Mouse (Mus musculus) liver, embryonic 12.5 days (tissue): Measurements from ENCODE around the gene Sephs1. TPM values are rescaled to one million over a fixed set of nuclear protein-coding genes. Genes with fewer than 3 reads are reported as not detected.
"Not testable (repeated sequence)": the region's sequence is repeated elsewhere in the genome, so short reads cannot be mapped to it uniquely, and the experiment has no call there.

Experiments
- ATAC-seq: fragments of 200-750 bp; cut with Nextera tagmentation; 2 replicates; pipeline ENCODE4 v1.8.0; 2017; ENCODE audit warnings: moderate number of reproducible peaks, mild to moderate bottlenecking, moderate library complexity
- H3K27ac ChIP-seq: fragments of 300-500 bp; sonication (generic); 2 replicates; pipeline ENCODE4 v1.5.1; 2016; ENCODE audit warnings: mild to moderate bottlenecking
- H3K27me3 ChIP-seq: fragments of 300-500 bp; sonication (generic); replicated peaks from 2 replicates; pipeline ENCODE4 v1.6.1; 2016; ENCODE audit warnings: mild to moderate bottlenecking, moderate library complexity
- H3K36me3 ChIP-seq: fragments of 300-500 bp; sonication (generic); 2 replicates; pipeline ENCODE4 v1.6.1; 2016; ENCODE audit warnings: mild to moderate bottlenecking, moderate library complexity
- H3K4me1 ChIP-seq: fragments of 300-500 bp; sonication (generic); 2 replicates; pipeline ENCODE4 v1.6.1; 2016
- H3K4me2 ChIP-seq: fragments of 300-500 bp; sonication (generic); 2 replicates; pipeline ENCODE4 v1.6.1; 2016; ENCODE audit warnings: mild to moderate bottlenecking, moderate library complexity
- H3K4me3 ChIP-seq: fragments of 300-500 bp; sonication (generic); 2 replicates; pipeline ENCODE4 v1.5.1; 2016; ENCODE audit warnings: mild to moderate bottlenecking, moderate library complexity
- H3K9ac ChIP-seq: fragments of 300-500 bp; sonication (generic); 2 replicates; pipeline ENCODE4 v1.6.1; 2016; ENCODE audit warnings: mild to moderate bottlenecking, moderate library complexity
- H3K9me3 ChIP-seq: fragments of 300-500 bp; sonication (generic); replicated peaks from 2 replicates; pipeline ENCODE4 v1.6.1; 2016; ENCODE audit warnings: mild to moderate bottlenecking, moderate library complexity
- WGBS: fragments of 180-500 bp; shearing (Covaris S2); methylation state at CpG from one replicate; pipeline ENCODE4 v1.1.7; 2016; ENCODE audit not compliant: insufficient replicate concordance; 5-methylcytosine and 5-hydroxymethylcytosine counted together
- polyA plus RNA-seq: library from polyadenylated mRNA; unstranded; fragments of >200 nt; fragmentation: Nextera tagmentation; extraction: Ambion mirVana; gene quantifications from 2 replicates; pipeline ENCODE4 v1.2.1, GENCODE M21; 2016

Gene Sephs1
- polyA plus RNA-seq, 1 experiment from 2014 or later: 49.2 TPM

DNA sequence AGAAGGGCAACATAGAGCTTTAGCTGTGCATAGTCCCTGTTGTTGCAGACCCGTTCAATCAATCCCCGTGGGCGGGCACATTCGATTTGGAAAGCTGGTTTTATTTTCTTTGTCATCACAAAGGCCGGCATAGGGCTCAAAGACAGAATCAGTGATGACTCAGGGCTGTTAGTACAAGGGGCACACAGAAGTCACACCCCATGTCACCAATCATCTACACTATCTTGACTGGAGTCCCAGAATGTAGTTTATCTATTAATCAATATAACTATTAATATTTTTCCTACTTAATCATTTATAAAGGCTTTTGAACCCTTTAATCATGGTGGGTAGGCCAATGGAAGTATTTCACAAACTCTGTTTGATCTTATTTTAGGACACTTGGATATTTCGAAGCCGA lies 56.6 kb downstream of the Sephs1 start:
- WGBS: 78% methylated on average over 7 of the region's 7 CpGs

DNA sequence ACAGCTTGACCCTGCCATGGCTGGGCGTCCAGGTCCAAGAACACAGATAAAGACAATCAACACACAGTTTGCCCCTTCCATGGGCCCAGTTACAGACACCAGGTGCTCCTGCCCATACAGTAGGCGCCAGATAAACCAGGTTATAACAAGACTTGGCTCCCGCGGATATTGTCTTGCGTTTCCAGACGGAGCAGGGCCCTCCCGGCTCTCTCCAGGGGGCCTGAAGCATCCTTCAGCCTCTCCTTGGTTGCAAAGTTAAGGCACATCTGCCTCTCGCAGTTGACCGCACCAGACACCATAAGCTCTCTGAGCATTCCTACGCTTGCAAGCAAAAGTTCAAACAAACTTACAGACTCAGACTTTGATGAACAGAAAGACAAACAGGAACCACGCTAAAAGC lies 59.5 kb downstream of the Sephs1 start:
- 70% methylated on average over 11 of the region's 11 CpGs for WGBS
- H3K9me3 ChIP-seq: 0 out of 2 replicates have a peak, but pooled peaks cover 11% of the 10 kb centered on the region
- no peak overlapping the region for H3K9ac ChIP-seq
- H3K4me3 ChIP-seq: no peak overlapping the region
- H3K4me1 ChIP-seq: no peaks in the 10 kb centered on the region
- H3K4me2 ChIP-seq: no peak overlapping the region
- H3K36me3 ChIP-seq: peaks cover 23% of the 10 kb centered on the region
- ATAC-seq: no peak
- H3K27me3 ChIP-seq: no peaks in the 10 kb centered on the region
- no peak overlapping the region for H3K27ac ChIP-seq

More for the DNA sequence above, 56.6 kb downstream of the Sephs1 start:
- Histone ChIP-seq H3K4me1 (no peaks in the 10 kb centered on the region), H3K4me3 (no peak overlapping the region), H3K36me3 (peaks cover 26% of the 10 kb centered on the region), H3K9ac (no peak overlapping the region), H3K4me2 (no peak overlapping the region), H3K27me3 (no peaks in the 10 kb centered on the region), H3K9me3 (0 out of 2 replicates have a peak, but pooled peaks cover under 1% of the 10 kb centered on the region), H3K27ac (no peak overlapping the region)
- ATAC-seq: no peak

DNA sequence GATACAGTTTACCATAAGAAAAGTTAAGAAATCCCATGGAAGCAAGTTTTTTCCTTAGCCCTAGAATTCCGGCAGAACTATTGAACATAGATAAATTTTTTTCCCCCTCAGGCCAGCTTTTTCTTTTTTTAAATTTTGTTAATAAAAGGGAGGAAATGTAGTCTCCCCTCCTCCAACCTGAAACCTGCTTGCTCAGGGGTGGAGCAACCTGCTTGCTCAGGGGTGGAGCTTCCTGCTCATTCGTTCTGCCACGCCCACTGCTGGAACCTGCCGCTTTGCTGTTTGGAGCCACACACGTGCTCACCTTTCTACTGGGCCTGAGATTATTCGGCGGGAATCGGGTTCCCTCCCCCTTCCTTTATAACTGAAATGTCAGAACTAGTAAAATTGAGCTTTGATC lies 68.3 kb downstream of the Sephs1 start:
- not testable (repeated sequence) for H3K27me3 ChIP-seq, H3K4me2 ChIP-seq, H3K4me1 ChIP-seq, H3K36me3 ChIP-seq, H3K27ac ChIP-seq, ATAC-seq, H3K4me3 ChIP-seq, H3K9ac ChIP-seq, H3K9me3 ChIP-seq
- 65% methylated on average over 8 of the region's 8 CpGs for WGBS

DNA sequence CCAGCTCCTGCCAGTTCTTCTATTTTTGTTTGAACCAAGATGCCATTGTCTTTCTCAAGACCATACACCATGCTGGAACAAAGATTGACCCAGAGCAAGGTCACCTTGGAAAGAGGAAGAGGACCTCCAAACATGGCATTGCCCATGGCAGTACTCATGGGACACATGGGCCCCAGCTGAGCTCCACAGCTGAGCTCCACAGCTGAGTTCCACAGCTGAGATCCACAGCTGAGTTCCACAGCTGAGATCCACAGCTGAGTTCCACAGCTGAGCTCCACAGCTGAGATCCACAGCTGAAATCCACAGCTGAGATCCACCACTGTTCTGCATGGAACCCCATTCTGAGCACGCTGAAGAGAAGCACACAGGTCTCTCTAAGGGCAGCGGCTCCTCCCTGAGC lies 69.6 kb downstream of the Sephs1 start:
- no peak for ATAC-seq

DNA sequence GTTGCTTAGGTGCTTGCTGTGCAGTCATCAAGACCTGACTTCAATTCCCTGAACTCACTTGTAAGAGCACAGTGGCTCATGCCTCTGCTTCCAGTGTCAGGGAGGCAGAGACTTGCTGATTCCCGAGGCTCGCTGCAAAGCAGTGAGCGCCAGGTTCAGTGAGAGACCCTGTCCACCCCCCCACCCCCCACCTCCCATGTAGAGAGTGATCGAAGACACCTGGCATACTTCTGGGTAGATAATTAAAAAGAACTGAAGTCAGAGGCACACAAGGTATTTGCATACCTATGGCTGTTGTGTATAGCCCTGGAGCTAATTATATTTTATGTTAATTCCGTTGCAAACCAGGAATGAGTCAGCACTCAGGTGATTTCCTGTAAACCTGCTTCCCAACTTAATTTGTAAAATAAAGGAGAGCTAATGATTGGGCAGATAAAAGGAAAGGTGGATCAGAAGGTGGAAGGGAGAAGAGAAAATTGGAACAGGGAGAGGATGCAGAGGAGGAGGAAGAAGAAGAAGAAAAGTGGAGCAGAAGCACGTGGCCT lies 72.9 kb downstream of the Sephs1 start:
- H3K9me3 ChIP-seq: no peaks in the 10 kb centered on the region
- no peaks in the 10 kb centered on the region for H3K27me3 ChIP-seq
- H3K9ac ChIP-seq: no peak overlapping the region
- no peak overlapping the region for H3K27ac ChIP-seq
- ATAC-seq: no peak
- no peak overlapping the region for H3K4me2 ChIP-seq
- no peak overlapping the region for H3K4me3 ChIP-seq
- no peaks in the 10 kb centered on the region for H3K36me3 ChIP-seq
- H3K4me1 ChIP-seq: no peaks in the 10 kb centered on the region
- WGBS: 74% methylated on average over 6 of the region's 6 CpGs

More for the DNA sequence above, 69.6 kb downstream of the Sephs1 start:
- H3K4me3 ChIP-seq: no peak overlapping the region
- no peak overlapping the region for H3K27ac ChIP-seq
- no peaks in the 10 kb centered on the region for H3K27me3 ChIP-seq
- no peak overlapping the region for H3K4me2 ChIP-seq
- H3K4me1 ChIP-seq: no peaks in the 10 kb centered on the region
- 72% methylated on average over 2 of the region's 2 CpGs for whole genome bisulfite sequencing
- H3K9me3 ChIP-seq: no peaks in the 10 kb centered on the region
- H3K9ac ChIP-seq: no peak overlapping the region
- H3K36me3 ChIP-seq: no peaks in the 10 kb centered on the region

DNA sequence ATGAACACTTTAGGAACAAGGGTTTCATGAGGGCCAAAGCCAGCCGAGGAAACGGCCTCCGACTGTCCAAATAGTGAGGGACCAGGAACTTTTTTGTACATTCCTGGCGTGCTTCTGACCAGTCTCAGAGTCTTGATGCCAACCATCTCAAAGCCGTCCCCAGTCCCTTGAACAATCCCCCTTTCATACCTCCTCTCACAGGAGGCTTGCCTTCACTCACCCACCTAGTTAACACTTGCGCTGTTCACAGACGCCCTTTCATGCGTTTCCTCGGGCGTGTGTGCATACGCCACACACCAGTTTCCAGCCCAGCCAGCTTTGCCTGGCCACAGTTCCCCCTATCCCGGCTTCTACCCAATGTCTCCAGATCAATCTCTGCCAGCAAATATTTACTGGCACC lies 76.7 kb downstream of the Sephs1 start:
- H3K4me1 ChIP-seq: no peaks in the 10 kb centered on the region
- no peak overlapping the region for H3K4me2 ChIP-seq
- 71% methylated on average over 12 of the region's 12 CpGs for WGBS
- H3K4me3 ChIP-seq: no peak overlapping the region
- no peaks in the 10 kb centered on the region for H3K36me3 ChIP-seq
- no peak overlapping the region for H3K27ac ChIP-seq
- no peak for ATAC-seq
- no peaks in the 10 kb centered on the region for H3K9me3 ChIP-seq
- no peak overlapping the region for H3K9ac ChIP-seq
- H3K27me3 ChIP-seq: no peaks in the 10 kb centered on the region

Other genes with a start within 250 kb of the Sephs1 start
- 33.7 and 34.9 TPM in 2 replicates for gene Prpf18, start 229.5 kb upstream of the Sephs1 start, polyA plus RNA-seq
- gene Bend7, start 163.7 kb upstream of the Sephs1 start, polyA plus RNA-seq: 1.7 and 1.8 TPM in 2 replicates
- gene Phyh, start 37.5 kb downstream of the Sephs1 start, polyA plus RNA-seq: 38.7 and 39.2 TPM in 2 replicates
- gene Ucma, start 94.6 kb downstream of the Sephs1 start, polyA plus RNA-seq: not detected in 2 replicates
- gene Mcm10, start 131.2 kb downstream of the Sephs1 start, polyA plus RNA-seq: 57.7 and 59.0 TPM in 2 replicates
- gene Optn, start 182.5 kb downstream of the Sephs1 start, polyA plus RNA-seq: 18.5 and 18.7 TPM in 2 replicates